Mouse (Mus musculus): ENCODE measurements around the gene Kat7. TPM values are rescaled to one million over a fixed set of nuclear protein-coding genes. Genes with fewer than 3 reads are reported as not detected.
A peak's percentile ranks its signal among the peaks of the same experiment; 100 is the strongest.

The Kat7 gene
- polyA plus RNA-seq, 1 experiment from 2014 or later: 83.4 TPM

DNA sequence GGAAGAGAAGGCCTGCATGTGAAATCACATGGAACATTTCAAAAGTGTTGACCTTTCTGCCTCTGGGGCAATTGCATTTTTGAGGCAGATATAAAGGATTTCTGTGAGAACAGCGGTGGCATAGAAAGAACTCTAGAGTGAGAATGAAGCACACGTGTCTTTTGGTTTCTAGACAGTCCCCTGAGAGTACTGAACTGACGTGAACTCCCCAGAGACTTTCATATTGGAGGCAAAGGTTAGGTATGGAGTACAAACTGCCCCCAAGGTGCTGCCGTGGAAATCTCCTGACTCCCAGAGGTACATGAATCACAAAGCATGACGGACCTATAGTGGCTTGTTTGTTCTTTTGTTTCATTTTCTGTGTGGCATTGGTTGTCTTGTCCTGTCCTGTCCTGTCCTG, 18.6 kb upstream of the Kat7 start:
- WGBS: 83% methylated on average over 5 of the region's 5 CpGs
- H3K27me3 ChIP-seq: no peaks in the 10 kb centered on the region
- no peak for ATAC-seq (replicated peaks; ENCODE audit: low FRiP score)
- no peaks in the 10 kb centered on the region for H3K4me1 ChIP-seq
- H3K36me3 ChIP-seq: no peaks in the 10 kb centered on the region
- no peaks in the 10 kb centered on the region for H3K9me3 ChIP-seq (replicated peaks)
- H3K9ac ChIP-seq: no peak overlapping the region
- no peak overlapping the region for H3K27ac ChIP-seq
- no peak overlapping the region for H3K4me3 ChIP-seq (replicated peaks)
- H3K4me2 ChIP-seq: no peak overlapping the region

- no peak overlapping the region for H3K4me3 ChIP-seq (replicated peaks)
- no peaks in the 10 kb centered on the region for H3K27me3 ChIP-seq
- H3K9ac ChIP-seq: no peak overlapping the region
- WGBS: 80% methylated on average over 11 of the region's 11 CpGs
- H3K27ac ChIP-seq: no peak overlapping the region
- H3K4me1 ChIP-seq: no peaks in the 10 kb centered on the region
- no peak for ATAC-seq (replicated peaks; ENCODE audit: low FRiP score)
- H3K4me2 ChIP-seq: no peak overlapping the region
- no peaks in the 10 kb centered on the region for H3K36me3 ChIP-seq
- H3K9me3 ChIP-seq (replicated peaks): no peaks in the 10 kb centered on the region
These were observed 16.2 kb upstream of the Kat7 start for GRCm38 (mm10) chr11:95326243-95326642.

DNA sequence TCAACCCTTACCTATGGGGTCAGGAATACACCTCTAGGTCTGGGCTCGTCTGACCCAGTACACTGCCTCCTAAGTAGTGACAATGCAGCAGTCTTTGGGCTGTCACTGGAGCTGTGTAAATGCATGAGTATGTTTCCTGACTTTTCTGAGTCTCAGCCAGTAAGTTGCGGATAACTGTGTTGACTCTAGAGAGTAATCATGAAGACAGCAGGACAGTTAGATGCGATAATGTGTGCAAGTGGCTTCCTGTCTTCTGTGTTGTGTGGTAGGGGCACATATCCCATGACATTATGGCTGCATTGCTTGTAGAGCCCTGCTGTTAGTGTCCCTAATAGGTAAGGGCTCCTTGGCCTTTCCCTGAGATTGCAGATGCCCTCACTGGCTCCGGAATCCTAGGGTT, 15.8 kb upstream of the Kat7 start:
- Histone ChIP-seq H3K4me1 (no peaks in the 10 kb centered on the region), H3K9me3 (replicated peaks) (no peaks in the 10 kb centered on the region), H3K4me2 (no peak overlapping the region), H3K27me3 (no peaks in the 10 kb centered on the region), H3K9ac (no peak overlapping the region), H3K4me3 (replicated peaks) (no peak overlapping the region), H3K27ac (no peak overlapping the region), H3K36me3 (no peaks in the 10 kb centered on the region)
- ATAC-seq (replicated peaks; ENCODE audit: low FRiP score): no peak
- WGBS: 88% methylated on average over 4 of the region's 4 CpGs

GRCm38 (mm10) chr11:95324181-95324580, 14.1 kb upstream of the Kat7 start:
- WGBS: 94% methylated on average over 10 of the region's 10 CpGs
- no peak overlapping the region for H3K4me3 ChIP-seq (replicated peaks)
- no peaks in the 10 kb centered on the region for H3K4me1 ChIP-seq
- no peaks in the 10 kb centered on the region for H3K36me3 ChIP-seq
- H3K9me3 ChIP-seq (replicated peaks): no peaks in the 10 kb centered on the region
- no peak overlapping the region for H3K4me2 ChIP-seq
- H3K27me3 ChIP-seq: no peaks in the 10 kb centered on the region
- no peak overlapping the region for H3K9ac ChIP-seq
- no peak overlapping the region for H3K27ac ChIP-seq
- no peak for ATAC-seq (replicated peaks; ENCODE audit: low FRiP score)

DNA sequence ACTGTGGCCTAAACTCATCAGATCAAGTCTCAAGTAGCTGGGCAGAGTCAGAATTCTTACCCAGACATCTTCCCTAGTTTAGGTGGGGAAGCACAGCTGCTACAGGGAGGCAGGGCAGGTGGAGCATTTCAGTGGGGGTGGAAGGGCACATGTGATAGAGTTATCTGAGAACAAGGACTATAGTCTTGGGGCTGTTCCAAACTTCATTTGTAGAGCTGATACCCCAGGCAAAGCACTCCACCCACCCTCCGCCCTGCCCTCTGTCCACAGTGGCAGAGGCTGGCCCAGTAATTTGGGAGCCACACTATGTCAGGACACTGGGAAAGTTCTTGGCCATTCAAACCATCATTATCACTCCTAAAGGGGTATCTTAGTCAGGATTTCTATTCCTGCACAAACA, 10.0 kb upstream of the Kat7 start:
- 95% methylated on average over 1 of the region's 1 CpGs for WGBS
- H3K27ac ChIP-seq: no peak overlapping the region
- peak; percentile 46; the same call in 1 of the 2 replicates for ATAC-seq (replicated peaks; ENCODE audit: low FRiP score)

GRCm38 (mm10) chr11:95319506-95319905, 9.5 kb upstream of the Kat7 start:
- no peaks in the 10 kb centered on the region for H3K36me3 ChIP-seq
- H3K9ac ChIP-seq: no peak overlapping the region
- no peaks in the 10 kb centered on the region for H3K27me3 ChIP-seq
- H3K27ac ChIP-seq: no peak overlapping the region
- H3K9me3 ChIP-seq (replicated peaks): no peaks in the 10 kb centered on the region
- no peak overlapping the region for H3K4me2 ChIP-seq
- 40% methylated on average over 1 of the region's 1 CpGs for WGBS
- ATAC-seq (replicated peaks; ENCODE audit: low FRiP score): no peak
- no peak overlapping the region for H3K4me3 ChIP-seq (replicated peaks)
- 0 out of 2 replicates have a peak, but pooled peaks cover 7% of the 10 kb centered on the region for H3K4me1 ChIP-seq

More for the DNA sequence above, 10.0 kb upstream of the Kat7 start:
- Histone ChIP-seq H3K4me1 (0 out of 2 replicates have a peak, but pooled peaks cover 7% of the 10 kb centered on the region), H3K9me3 (replicated peaks) (no peaks in the 10 kb centered on the region), H3K4me3 (replicated peaks) (no peak overlapping the region), H3K4me2 (no peak overlapping the region), H3K9ac (no peak overlapping the region), H3K36me3 (no peaks in the 10 kb centered on the region), H3K27me3 (no peaks in the 10 kb centered on the region)

DNA sequence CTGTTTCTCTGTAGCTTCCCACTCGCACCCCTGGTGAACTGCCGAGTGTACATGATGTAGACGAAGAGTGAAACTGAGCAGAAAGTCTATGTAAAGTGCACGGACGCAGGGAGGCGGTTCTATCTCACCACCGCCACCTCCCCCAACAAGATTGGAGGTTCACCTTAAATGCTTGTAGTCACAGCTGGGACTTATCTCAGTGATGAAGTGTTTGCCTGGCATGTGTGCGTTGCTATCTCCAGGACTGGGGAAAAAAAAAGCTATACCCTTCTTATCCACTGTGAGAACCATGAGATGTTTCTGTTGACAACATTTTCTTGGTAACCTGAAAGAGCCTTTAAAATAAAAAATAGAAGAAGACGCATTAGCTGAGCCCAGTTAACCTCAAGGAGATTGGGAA, 8.1 kb upstream of the Kat7 start:
- Histone ChIP-seq H3K9me3 (replicated peaks) (no peaks in the 10 kb centered on the region), H3K27me3 (no peaks in the 10 kb centered on the region), H3K27ac (no peak overlapping the region), H3K36me3 (no peaks in the 10 kb centered on the region), H3K9ac (no peak overlapping the region), H3K4me2 (no peak overlapping the region), H3K4me3 (replicated peaks) (no peak overlapping the region), H3K4me1 (0 out of 2 replicates have a peak, but pooled peaks cover 7% of the 10 kb centered on the region)
- whole genome bisulfite sequencing: 73% methylated on average over 9 of the region's 9 CpGs
- no peak for ATAC-seq (replicated peaks; ENCODE audit: low FRiP score)

GRCm38 (mm10) chr11:95315215-95315955, 5.3 kb upstream of the Kat7 start:
- Histone ChIP-seq H3K4me3 (replicated peaks) (no peak overlapping the region), H3K27ac (no peak overlapping the region), H3K9ac (no peak overlapping the region), H3K9me3 (replicated peaks) (no peaks in the 10 kb centered on the region), H3K4me2 (no peak overlapping the region), H3K4me1 (peaks cover 14% of the 10 kb centered on the region), H3K36me3 (no peaks in the 10 kb centered on the region), H3K27me3 (no peaks in the 10 kb centered on the region)
- no peak for ATAC-seq (replicated peaks; ENCODE audit: low FRiP score)
- 74% methylated on average over 7 of the region's 7 CpGs for WGBS

DNA sequence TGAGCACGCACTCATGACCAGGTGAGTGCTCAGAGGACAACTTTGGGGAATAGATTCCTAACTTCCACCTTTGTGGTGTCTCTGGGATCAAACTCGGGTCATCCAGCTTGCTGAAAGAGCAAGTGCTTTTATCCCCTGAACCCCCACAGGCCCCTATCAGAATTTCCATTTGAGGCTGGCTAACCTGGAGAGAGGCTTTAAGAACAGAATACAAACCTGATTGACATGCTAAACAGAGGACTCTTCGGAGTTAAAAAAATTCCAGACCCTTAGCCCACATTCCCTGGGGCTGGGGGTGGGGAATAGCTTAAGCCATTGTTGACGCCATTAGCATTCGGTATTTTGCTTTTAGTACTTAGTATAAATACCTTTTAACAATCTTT, 1.4 kb upstream of the Kat7 start:
- Histone ChIP-seq H3K27ac (peak overlapping the region; percentile 93; the same call in 1 of the 2 replicates), H3K4me3 (replicated peaks) (peak overlapping the region; percentile 91)
- WGBS: 32% methylated on average over 5 of the region's 5 CpGs

DNA sequence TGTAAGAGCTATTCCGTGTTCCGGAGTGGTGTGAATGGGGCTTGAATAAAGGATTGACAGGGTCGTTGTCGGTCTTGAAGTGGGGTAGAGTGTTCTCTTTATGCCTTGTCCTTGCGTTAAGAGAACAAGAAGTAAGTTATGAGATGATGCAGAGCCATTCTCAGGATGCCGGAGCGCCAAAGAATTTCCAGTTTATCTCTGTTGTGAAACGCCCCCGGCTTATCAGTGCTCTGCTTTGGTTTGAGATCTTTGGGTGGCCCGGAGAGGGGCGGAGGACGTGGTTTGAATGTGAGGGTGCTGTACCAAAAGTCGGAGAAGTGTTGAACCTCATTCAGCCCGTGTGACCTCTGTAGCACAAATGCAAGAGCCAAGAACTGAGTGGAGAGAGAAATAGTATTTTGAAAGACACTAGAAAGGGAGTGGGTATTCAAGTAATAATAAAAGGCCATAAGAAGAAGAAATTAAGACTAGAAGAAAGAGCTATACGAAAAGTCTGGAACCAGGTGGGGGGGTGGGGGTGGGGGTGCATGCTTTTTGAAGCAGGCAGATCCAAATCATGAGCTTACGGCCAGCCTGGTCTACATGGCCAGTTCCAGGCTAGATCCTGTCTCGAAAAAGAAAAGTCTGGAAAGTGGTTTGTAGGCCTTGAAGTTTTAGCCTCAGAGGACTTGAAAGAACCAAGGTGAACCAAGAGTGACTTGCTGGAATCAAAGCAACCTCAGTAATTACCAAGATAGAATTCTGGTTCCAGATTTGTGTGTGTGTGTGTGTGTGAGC, 790 bp upstream of the Kat7 start:
- peak overlapping the region; percentile 64 for H3K4me2 ChIP-seq
- H3K4me3 ChIP-seq (replicated peaks): peak overlapping the region; percentile 91
- H3K4me1 ChIP-seq: peaks cover 28% of the 10 kb centered on the region
- 5% methylated on average over 17 of the region's 17 CpGs for WGBS
- peak overlapping the region; percentile 93 for H3K27ac ChIP-seq
- H3K36me3 ChIP-seq: peaks cover 5% of the 10 kb centered on the region
- peak overlapping the region; percentile 57 for H3K9ac ChIP-seq
- no peaks in the 10 kb centered on the region for H3K27me3 ChIP-seq
- no peak for ATAC-seq (replicated peaks; ENCODE audit: low FRiP score)
- no peaks in the 10 kb centered on the region for H3K9me3 ChIP-seq (replicated peaks)

More for the DNA sequence above, 1.4 kb upstream of the Kat7 start:
- Histone ChIP-seq H3K4me1 (peaks cover 30% of the 10 kb centered on the region), H3K27me3 (no peaks in the 10 kb centered on the region), H3K4me2 (peak overlapping the region; percentile 64), H3K36me3 (no peaks in the 10 kb centered on the region), H3K9ac (no peak overlapping the region), H3K9me3 (replicated peaks) (no peaks in the 10 kb centered on the region)
- no peak for ATAC-seq (replicated peaks; ENCODE audit: low FRiP score)

GRCm38 (mm10) chr11:95309510-95310006, 488 bp downstream of the Kat7 start:
- Histone ChIP-seq H3K4me3 (replicated peaks) (peak overlapping the region; percentile 91), H3K36me3 (peaks cover 15% of the 10 kb centered on the region), H3K9ac (peak overlapping the region; percentile 92), H3K4me2 (peak overlapping the region; percentile 82), H3K9me3 (replicated peaks) (no peaks in the 10 kb centered on the region), H3K27me3 (no peaks in the 10 kb centered on the region), H3K27ac (peak overlapping the region; percentile 97), H3K4me1 (peaks cover 23% of the 10 kb centered on the region)
- WGBS: under 1% methylated on average over 37 of the region's 37 CpGs
- peak; percentile 95 for ATAC-seq (replicated peaks; ENCODE audit: low FRiP score)

GRCm38 (mm10) chr11:95307526-95307925, 2.5 kb downstream of the Kat7 start:
- H3K27ac ChIP-seq: no peak overlapping the region
- 67% methylated on average over 8 of the region's 8 CpGs for WGBS
- no peak overlapping the region for H3K4me2 ChIP-seq
- H3K9me3 ChIP-seq (replicated peaks): no peaks in the 10 kb centered on the region
- peaks cover 36% of the 10 kb centered on the region for H3K36me3 ChIP-seq
- no peaks in the 10 kb centered on the region for H3K27me3 ChIP-seq
- peaks cover 23% of the 10 kb centered on the region for H3K4me1 ChIP-seq
- H3K4me3 ChIP-seq (replicated peaks): no peak overlapping the region
- no peak overlapping the region for H3K9ac ChIP-seq
- ATAC-seq (replicated peaks; ENCODE audit: low FRiP score): no peak
